Mouse (Mus musculus) MEL (cell line): ENCODE results near the gene Mmp9. TPM values are rescaled to one million over a fixed set of nuclear protein-coding genes. Genes with fewer than 3 reads are reported as not detected.

Experiments used
- DNase-seq: peaks from one replicate; pipeline ENCODE4 v3.0.0; 2011; ENCODE audit warnings: low read depth, low spot score
- H3K27ac ChIP-seq: 2 replicates; pipeline ENCODE4 v1.5.1; 2012; ENCODE audit warnings: low read depth, mild to moderate bottlenecking, control low read depth, low read length, moderate library complexity; ENCODE audit not compliant: control insufficient read depth
- H3K27me3 ChIP-seq, 2 experiments: fragments of 150-350 bp in 1 of 2; sonication (generic) in 1 of 2; 2 replicates each; pipeline ENCODE4 v1.6.1; 2012; ENCODE audit warnings: low read length in 2 of 2, mild to moderate bottlenecking in 2 of 2, improper control_type of control experiment in 1 of 2, moderate library complexity in 1 of 2; ENCODE audit not compliant: insufficient read depth in 2 of 2, control insufficient read depth in 1 of 2
- H3K36me3 ChIP-seq, 2 experiments: 2 replicates each; pipeline ENCODE4 v1.6.1; 2012 to 2014; ENCODE audit warnings: low read length in 2 of 2, improper control_type of control experiment in 1 of 2, inconsistent platforms in 1 of 2, mild to moderate bottlenecking in 1 of 2; ENCODE audit not compliant: insufficient read depth in 2 of 2, control insufficient read depth in 1 of 2
- H3K4me1 ChIP-seq, 2 experiments: fragments of 150-350 bp in 1 of 2; sonication (generic) in 1 of 2; 2 replicates each; pipeline ENCODE4 v1.6.1; 2012; ENCODE audit warnings: low read length in 2 of 2, improper control_type of control experiment in 1 of 2, mild to moderate bottlenecking in 1 of 2; ENCODE audit not compliant: insufficient read depth in 2 of 2, control insufficient read depth in 1 of 2
- H3K4me3 ChIP-seq, 2 experiments: fragments of 150-350 bp in 1 of 2; sonication (generic) in 1 of 2; 2 replicates each; pipeline ENCODE4 v1.5.1; 2012; ENCODE audit warnings: low read depth in 2 of 2, low read length in 2 of 2, mild to moderate bottlenecking in 2 of 2, moderate library complexity in 2 of 2, control low read depth in 1 of 2, improper control_type of control experiment in 1 of 2; ENCODE audit not compliant: control insufficient read depth in 1 of 2, insufficient read depth in 1 of 2
- H3K79me2 ChIP-seq: 2 replicates; pipeline ENCODE4 v1.6.1; 2012; ENCODE audit warnings: mild to moderate bottlenecking, low read length, moderate library complexity; ENCODE audit not compliant: control insufficient read depth, poor library complexity, insufficient read depth
- H3K9ac ChIP-seq: 2 replicates; pipeline ENCODE4 v1.6.1; 2012; ENCODE audit warnings: low read depth, mild to moderate bottlenecking, control low read depth, low read length, moderate library complexity; ENCODE audit not compliant: control insufficient read depth, poor library complexity, severe bottlenecking
- H3K9me3 ChIP-seq: fragments of 150-350 bp; sonication (generic); replicated peaks from 2 replicates; pipeline ENCODE4 v1.6.1; 2012; ENCODE audit warnings: mild to moderate bottlenecking, low read length, improper control_type of control experiment, moderate library complexity; ENCODE audit not compliant: insufficient read depth
- CHD1 ChIP-seq: IDR thresholded peaks from 2 replicates; pipeline ENCODE4 v1.6.1; 2012; ENCODE audit warnings: low read depth, mild to moderate bottlenecking, inconsistent platforms, low read length, improper control_type of control experiment
- E2F4 ChIP-seq: IDR thresholded peaks from 2 replicates; pipeline ENCODE4 v1.6.1; 2011; ENCODE audit warnings: low read depth, low read length, improper control_type of control experiment, borderline replicate concordance
- ELF1 ChIP-seq: IDR thresholded peaks from 2 replicates; pipeline ENCODE4 v1.6.1; 2014; ENCODE audit warnings: low read depth, mild to moderate bottlenecking, inconsistent platforms, low read length, improper control_type of control experiment, moderate library complexity
- EP300 ChIP-seq, 2 experiments: IDR thresholded peaks; 2 replicates each; pipeline ENCODE4 v1.6.1; 2011; ENCODE audit warnings: improper control_type of control experiment in 2 of 2, low read length in 2 of 2, low read depth in 1 of 2, mild to moderate bottlenecking in 1 of 2
- ETS1 ChIP-seq: IDR thresholded peaks from 2 replicates; pipeline ENCODE4 v1.6.1; 2012; ENCODE audit warnings: low read depth, mild to moderate bottlenecking, inconsistent platforms, low read length, improper control_type of control experiment, moderate library complexity
- GATA1 ChIP-seq: IDR thresholded peaks from 2 replicates; pipeline ENCODE4 v1.6.1; 2011; ENCODE audit warnings: low read depth, low read length, improper control_type of control experiment
- HCFC1 ChIP-seq: IDR thresholded peaks from 2 replicates; pipeline ENCODE4 v1.6.1; 2012; ENCODE audit warnings: low read depth, mild to moderate bottlenecking, inconsistent platforms, low read length, improper control_type of control experiment, moderate library complexity
- JUND ChIP-seq: IDR thresholded peaks from 2 replicates; pipeline ENCODE4 v1.6.1; 2011; ENCODE audit warnings: low read depth, mild to moderate bottlenecking, improper control_type of control experiment, low read length
- MEF2A ChIP-seq: IDR thresholded peaks from 2 replicates; pipeline ENCODE4 v1.6.1; 2014; ENCODE audit warnings: low read depth, mild to moderate bottlenecking, inconsistent platforms, low read length, improper control_type of control experiment; ENCODE audit not compliant: poor library complexity, insufficient replicate concordance, severe bottlenecking; ENCODE audit errors: extremely low read depth
- MXI1 ChIP-seq: IDR thresholded peaks from 2 replicates; pipeline ENCODE4 v1.6.1; 2011; ENCODE audit warnings: mild to moderate bottlenecking, low read depth, low read length, improper control_type of control experiment
- MYB ChIP-seq: IDR thresholded peaks from 2 replicates; pipeline ENCODE4 v1.6.1; 2011; ENCODE audit warnings: mild to moderate bottlenecking, low read depth, low read length, improper control_type of control experiment
- MYC ChIP-seq: IDR thresholded peaks from 2 replicates; pipeline ENCODE4 v1.6.1; 2011; ENCODE audit warnings: low read depth, mild to moderate bottlenecking, low read length, improper control_type of control experiment, moderate library complexity
- NELFE ChIP-seq: IDR thresholded peaks from 2 replicates; pipeline ENCODE4 v1.6.1; 2011; ENCODE audit warnings: low read depth, low read length, improper control_type of control experiment
- NRF1 ChIP-seq: IDR thresholded peaks from 2 replicates; pipeline ENCODE4 v1.6.1; 2014; ENCODE audit warnings: low read depth, mild to moderate bottlenecking, inconsistent platforms, low read length, improper control_type of control experiment, moderate library complexity; ENCODE audit not compliant: poor library complexity, insufficient read depth, severe bottlenecking
- POLR2A ChIP-seq, 2 experiments: IDR thresholded peaks; 2 replicates each; pipeline ENCODE4 v1.6.1; 2011 to 2012; ENCODE audit warnings: low read length in 2 of 2, mild to moderate bottlenecking in 2 of 2, control low read depth in 1 of 2, improper control_type of control experiment in 1 of 2, low read depth in 1 of 2, moderate library complexity in 1 of 2; ENCODE audit not compliant: control insufficient read depth in 1 of 2, insufficient read depth in 1 of 2, poor library complexity in 1 of 2
- POLR2AphosphoS5 ChIP-seq: IDR thresholded peaks from 2 replicates; pipeline ENCODE4 v1.6.1; 2012; ENCODE audit warnings: low read depth, borderline replicate concordance, mild to moderate bottlenecking, inconsistent platforms, low read length, moderate library complexity, mixed read lengths
- RCOR1 ChIP-seq: IDR thresholded peaks from 2 replicates; pipeline ENCODE4 v1.6.1; 2012; ENCODE audit warnings: low read depth, mild to moderate bottlenecking, inconsistent platforms, low read length, improper control_type of control experiment
- SMC3 ChIP-seq: IDR thresholded peaks from 2 replicates; pipeline ENCODE4 v1.6.1; 2011; ENCODE audit warnings: low read depth, low read length, improper control_type of control experiment
- TAL1 ChIP-seq: IDR thresholded peaks from 2 replicates; pipeline ENCODE4 v1.6.1; 2012; ENCODE audit warnings: mild to moderate bottlenecking, inconsistent platforms, low read length, moderate library complexity, mixed read lengths
- TCF12 ChIP-seq: IDR thresholded peaks from 2 replicates; pipeline ENCODE4 v1.6.1; 2014; ENCODE audit warnings: low read depth, mild to moderate bottlenecking, inconsistent platforms, low read length, improper control_type of control experiment, moderate library complexity
- ZC3H11A ChIP-seq: IDR thresholded peaks from 2 replicates; pipeline ENCODE4 v1.6.1; 2012; ENCODE audit warnings: low read depth, mild to moderate bottlenecking, inconsistent platforms, low read length, improper control_type of control experiment
- ZKSCAN1 ChIP-seq: IDR thresholded peaks from 2 replicates; pipeline ENCODE4 v1.6.1; 2012; ENCODE audit warnings: low read depth, mild to moderate bottlenecking, inconsistent platforms, low read length, improper control_type of control experiment, moderate library complexity
- ZMIZ1 ChIP-seq: IDR thresholded peaks from 2 replicates; pipeline ENCODE4 v1.6.1; 2012; ENCODE audit warnings: low read depth, mild to moderate bottlenecking, inconsistent platforms, low read length, improper control_type of control experiment, moderate library complexity
- ZNF384 ChIP-seq: IDR thresholded peaks from 2 replicates; pipeline ENCODE4 v1.6.1; 2012; ENCODE audit warnings: low read depth, mild to moderate bottlenecking, inconsistent platforms, low read length, improper control_type of control experiment
- polyA plus RNA-seq, 2 experiments: library from polyadenylated mRNA; stranded (reverse) in 1 of 2; unstranded in 1 of 2; fragments of >175 nt in 1 of 2; fragments of >200 nt in 1 of 2; gene quantifications; 2 replicates each; pipeline versions ENCODE4 v1.2.1 to v1.2.4; 2012; ENCODE audit warnings: low replicate concordance in 2 of 2, low read depth in 1 of 2; ENCODE audit not compliant: insufficient read length in 2 of 2, insufficient read depth in 1 of 2, missing spikeins in 1 of 2
- total RNA-seq: library from RNA; depleted of rRNA; stranded (reverse); fragments of 300-350 nt; gene quantifications from 2 replicates; pipeline ENCODE4 v1.2.3, GENCODE M21; 2012

The Mmp9 gene
- total and polyA plus RNA-seq, 3 experiments, result 0.19 to 0.23 TPM; not detected in 1

- no peak overlapping the region for H3K9ac ChIP-seq
- H3K36me3 ChIP-seq, result no peaks in the 10 kb centered on the region
- no peaks in the 10 kb centered on the region for H3K9me3 ChIP-seq
- H3K27me3 ChIP-seq, result no peaks in the 10 kb centered on the region
- H3K79me2 ChIP-seq, result no peaks in the 10 kb centered on the region
- no peak overlapping the region for H3K4me3 ChIP-seq
- no peak for TF ChIP-seq ELF1
- no peak for TF ChIP-seq POLR2AphosphoS5
- no peak for TF ChIP-seq E2F4
- TF ChIP-seq JUND, result no peak
- no peak for TF ChIP-seq ETS1
- TF ChIP-seq SMC3, result no peak
- no peak for TF ChIP-seq MEF2A
- no peak for TF ChIP-seq TCF12
- TF ChIP-seq HCFC1, result no peak
- 0 out of 4 replicates have a peak, but pooled peaks cover 0 to 2% of the 10 kb centered on the region in 2 experiments for H3K4me1 ChIP-seq
- no peak for DNase-seq
- H3K27ac ChIP-seq, result no peak overlapping the region
These were observed 45.9 kb downstream of the Mmp9 start for GRCm38 (mm10) chr2:164986371-164987027.

- 0 out of 4 replicates have a peak, but pooled peaks cover 0 to 11% of the 10 kb centered on the region in 2 experiments for H3K4me1 ChIP-seq
- DNase-seq, result no peak
- H3K27me3 ChIP-seq, result no peaks in the 10 kb centered on the region
- TF ChIP-seq ZKSCAN1 (no peak), EP300 (IDR thresholded peaks at IDR 0.05; ENCODE audit: low read depth in 1 of 2, low read length in 2 of 2) (no peak), ZNF384 (no peak), MXI1 (no peak), MYB (no peak)
- no peaks in the 10 kb centered on the region for H3K9me3 ChIP-seq
- H3K36me3 ChIP-seq, result no peaks in the 10 kb centered on the region
- no peak overlapping the region for H3K4me3 ChIP-seq
- no peak overlapping the region for H3K27ac ChIP-seq
- no peaks in the 10 kb centered on the region for H3K79me2 ChIP-seq
- H3K9ac ChIP-seq, result no peak overlapping the region
These were observed 48.2 kb downstream of the Mmp9 start for GRCm38 (mm10) chr2:164988777-164989176.

- Histone ChIP-seq H3K9me3 (no peaks in the 10 kb centered on the region), H3K27ac (no peak overlapping the region), H3K9ac (no peak overlapping the region), H3K4me1 (0 out of 4 replicates have a peak, but pooled peaks cover 0 to 11% of the 10 kb centered on the region in 2 experiments)
- no peak for DNase-seq
- no peak for TF ChIP-seq MYC
- TF ChIP-seq ZMIZ1, result no peak
- no peak for TF ChIP-seq TAL1
- no peak for TF ChIP-seq SMC3
- no peak for TF ChIP-seq MEF2A
- TF ChIP-seq ZC3H11A, result no peak
- TF ChIP-seq E2F4, result no peak
- TF ChIP-seq RCOR1, result no peak
- no peak for TF ChIP-seq NRF1
- TF ChIP-seq POLR2A (IDR thresholded peaks at IDR 0.05; ENCODE audit: control insufficient read depth in 1 of 2, insufficient read depth in 1 of 2, low read depth in 1 of 2, low read length in 2 of 2, poor library complexity in 1 of 2), result no peak
- TF ChIP-seq NELFE, result no peak
- no peak for TF ChIP-seq GATA1
- TF ChIP-seq POLR2AphosphoS5, result no peak
- TF ChIP-seq CHD1, result no peak
- TF ChIP-seq, all 39 proteins: peak for 0
- H3K36me3 ChIP-seq, result no peaks in the 10 kb centered on the region
- no peak overlapping the region for H3K4me3 ChIP-seq
- H3K27me3 ChIP-seq, result no peaks in the 10 kb centered on the region
- H3K79me2 ChIP-seq, result no peaks in the 10 kb centered on the region
These were observed 50.5 kb downstream of the Mmp9 start for GRCm38 (mm10) chr2:164991111-164991510.
